Mouse (Mus musculus) ES-Bruce4 (cell line): Measurements from ENCODE around the gene Arhgef10l. TPM values are rescaled to one million over a fixed set of nuclear protein-coding genes. Genes with fewer than 3 reads are reported as not detected.

Experiments
- H3K27ac ChIP-seq: 2 replicates; pipeline ENCODE4 v1.5.1; 2012; ENCODE audit warnings: low read length, inconsistent platforms; ENCODE audit not compliant: insufficient read depth
- H3K27me3 ChIP-seq: 2 replicates; pipeline ENCODE4 v1.6.1; 2012; ENCODE audit warnings: mild to moderate bottlenecking, low read length, inconsistent platforms; ENCODE audit not compliant: control insufficient read depth, poor library complexity, insufficient read depth, severe bottlenecking
- H3K36me3 ChIP-seq: 2 replicates; pipeline ENCODE4 v1.6.1; 2012; ENCODE audit warnings: inconsistent platforms, mild to moderate bottlenecking, low read length, moderate library complexity; ENCODE audit not compliant: control insufficient read depth, poor library complexity, insufficient read depth, severe bottlenecking
- H3K4me1 ChIP-seq: one replicate; pipeline ENCODE4 v1.8.1; 2011; ENCODE audit warnings: low read length; ENCODE audit not compliant: control insufficient read depth, insufficient read depth
- H3K4me3 ChIP-seq: 2 replicates; pipeline ENCODE4 v1.5.1; 2011; ENCODE audit warnings: low read depth, mild to moderate bottlenecking, low read length
- H3K9ac ChIP-seq: 2 replicates; pipeline ENCODE4 v1.6.1; 2012; ENCODE audit warnings: low read depth, mild to moderate bottlenecking, inconsistent platforms; ENCODE audit not compliant: poor library complexity, severe bottlenecking
- H3K9me3 ChIP-seq: replicated peaks from 2 replicates; pipeline ENCODE4 v1.6.1; 2012; ENCODE audit warnings: mild to moderate bottlenecking, low read length, inconsistent platforms; ENCODE audit not compliant: control insufficient read depth, poor library complexity, insufficient read depth, severe bottlenecking
- CTCF ChIP-seq: IDR thresholded peaks from one replicate; pipeline ENCODE4 v1.8.1; 2011; ENCODE audit warnings: low read depth, low read length
- EP300 ChIP-seq: IDR thresholded peaks from 2 replicates; pipeline ENCODE4 v1.6.1; 2011; ENCODE audit warnings: low read depth, low read length; ENCODE audit not compliant: insufficient read depth
- POLR2A ChIP-seq: IDR thresholded peaks from one replicate; pipeline ENCODE4 v1.8.1; 2011; ENCODE audit warnings: low read length; ENCODE audit not compliant: insufficient read depth
- polyA plus RNA-seq: library from polyadenylated mRNA; stranded (reverse); fragments of >200 nt; gene quantifications from 2 replicates; pipeline ENCODE4 v1.2.4, GENCODE M21; 2011; ENCODE audit warnings: low read depth; ENCODE audit not compliant: missing spikeins, insufficient read depth, insufficient read length

Gene Arhgef10l
- polyA plus RNA-seq, 1 experiment, result 7.7 TPM

DNA sequence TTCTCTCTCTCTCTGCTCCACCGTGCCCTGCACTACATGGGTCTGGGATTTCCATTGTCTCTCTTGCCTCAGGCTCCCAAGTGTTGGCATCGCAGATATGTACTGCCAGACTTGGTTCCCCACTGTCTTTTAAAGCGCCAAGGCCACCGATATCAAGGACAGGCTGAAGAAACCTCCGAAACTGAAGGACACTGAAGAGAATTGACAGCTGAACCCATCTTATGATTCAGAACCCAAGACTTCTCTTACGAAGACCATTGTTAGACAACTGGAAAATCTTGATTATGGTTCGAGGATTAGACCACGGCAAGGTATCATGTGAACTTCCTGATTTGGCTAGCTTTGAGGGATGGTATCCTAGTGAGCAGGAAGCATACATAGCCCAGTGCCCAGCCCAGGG is 11.0 kb downstream of the Arhgef10l start:
- Histone ChIP-seq H3K9me3 (no peaks in the 10 kb centered on the region), H3K4me1 (no peaks in the 10 kb centered on the region), H3K9ac (no peak overlapping the region), H3K27ac (no peak overlapping the region), H3K27me3 (no peaks in the 10 kb centered on the region), H3K4me3 (no peak overlapping the region), H3K36me3 (no peaks in the 10 kb centered on the region)
- TF ChIP-seq EP300 (no peak), CTCF (no peak), POLR2A (no peak)

- no peak for TF ChIP-seq POLR2A
- no peak for TF ChIP-seq EP300
- TF ChIP-seq CTCF, result no peak
Observed at GRCm38 (mm10) chr4:140653835-140654583, 11.8 kb downstream of the Arhgef10l start.

DNA sequence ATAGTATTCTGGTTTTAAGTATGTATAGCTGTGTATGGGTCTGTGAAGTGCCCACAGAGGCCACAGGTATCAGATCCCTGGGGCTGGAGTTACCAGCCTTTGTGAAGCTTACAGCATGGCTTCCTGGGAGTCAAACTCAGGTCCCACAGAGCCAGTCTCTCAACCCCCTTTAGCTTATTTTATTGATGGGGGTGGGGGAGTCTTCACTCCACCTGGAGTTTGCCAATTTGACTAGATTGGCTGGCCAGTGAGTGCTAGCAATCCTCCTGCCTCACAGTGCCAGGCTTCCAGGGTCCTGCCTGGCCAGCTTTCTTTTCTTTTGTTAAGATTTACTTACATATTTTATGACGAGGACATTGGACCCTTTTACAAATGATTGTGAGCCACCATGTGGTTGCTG is 16.1 kb downstream of the Arhgef10l start:
- no peak for TF ChIP-seq EP300
- H3K27ac ChIP-seq, result no peak overlapping the region
- H3K9ac ChIP-seq, result no peak overlapping the region
- H3K9me3 ChIP-seq, result no peaks in the 10 kb centered on the region
- no peaks in the 10 kb centered on the region for H3K36me3 ChIP-seq
- no peak overlapping the region for H3K4me3 ChIP-seq
- H3K27me3 ChIP-seq, result no peaks in the 10 kb centered on the region
- H3K4me1 ChIP-seq, result no peaks in the 10 kb centered on the region

More at GRCm38 (mm10) chr4:140653835-140654583, 11.8 kb downstream of the Arhgef10l start:
- H3K36me3 ChIP-seq, result no peaks in the 10 kb centered on the region
- H3K27ac ChIP-seq, result no peak overlapping the region
- no peaks in the 10 kb centered on the region for H3K9me3 ChIP-seq
- no peaks in the 10 kb centered on the region for H3K27me3 ChIP-seq
- no peaks in the 10 kb centered on the region for H3K4me1 ChIP-seq
- H3K4me3 ChIP-seq, result no peak overlapping the region
- no peak overlapping the region for H3K9ac ChIP-seq

- Histone ChIP-seq H3K4me3 (no peak overlapping the region), H3K9me3 (no peaks in the 10 kb centered on the region), H3K36me3 (no peaks in the 10 kb centered on the region), H3K27me3 (no peaks in the 10 kb centered on the region), H3K4me1 (no peaks in the 10 kb centered on the region), H3K9ac (0 out of 2 replicates have a peak overlapping the region, but pooled peaks have one; percentile 84), H3K27ac (no peak overlapping the region)
- TF ChIP-seq POLR2A, result no peak
- no peak for TF ChIP-seq EP300
- no peak for TF ChIP-seq CTCF
Observed at GRCm38 (mm10) chr4:140649207-140649591, 16.6 kb downstream of the Arhgef10l start.

- Histone ChIP-seq H3K36me3 (no peaks in the 10 kb centered on the region), H3K4me3 (peak overlapping the region; percentile 64), H3K9me3 (no peaks in the 10 kb centered on the region), H3K9ac (peak overlapping the region; percentile 84), H3K27ac (no peak overlapping the region), H3K4me1 (no peaks in the 10 kb centered on the region), H3K27me3 (no peaks in the 10 kb centered on the region)
- TF ChIP-seq POLR2A (no peak), EP300 (no peak), CTCF (no peak)
Observed at GRCm38 (mm10) chr4:140648443-140649206, 17.2 kb downstream of the Arhgef10l start.

DNA sequence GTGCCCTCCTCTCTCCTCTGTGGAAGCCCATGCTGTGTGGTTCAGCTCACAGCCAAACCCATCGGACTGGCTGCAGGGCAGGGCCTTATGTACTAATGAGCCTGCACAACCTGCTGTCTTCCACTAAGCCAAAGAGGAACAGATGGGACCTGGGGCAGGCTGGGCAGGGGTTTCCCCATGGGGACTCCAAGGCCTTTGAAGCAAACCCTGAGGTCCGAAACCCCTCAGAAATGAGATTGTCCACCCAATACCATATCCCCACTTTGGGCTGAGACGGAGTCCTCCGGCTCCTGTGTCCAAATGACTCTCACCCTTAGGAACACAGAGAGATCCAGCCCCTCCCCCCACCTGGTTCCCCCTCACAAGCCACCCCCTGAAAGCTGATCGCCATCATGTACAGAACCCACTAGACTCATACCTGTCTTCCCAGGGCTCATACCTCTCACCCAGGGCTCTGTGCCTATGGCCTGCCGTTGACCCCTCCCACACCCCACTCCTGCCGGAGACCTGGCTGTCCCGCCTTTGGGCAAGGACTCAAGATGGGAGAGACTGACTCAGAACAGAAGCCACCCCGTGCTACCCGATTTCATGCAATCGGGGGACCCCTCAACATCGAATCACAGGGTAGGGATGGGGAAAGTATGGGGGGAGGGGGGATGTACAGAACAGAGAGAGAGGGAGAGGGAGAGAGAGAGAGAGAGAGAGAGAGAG is 17.9 kb downstream of the Arhgef10l start:
- Histone ChIP-seq H3K4me3 (peak overlapping the region; percentile 64), H3K4me1 (no peaks in the 10 kb centered on the region)

More for the DNA sequence above, 17.9 kb downstream of the Arhgef10l start:
- Histone ChIP-seq H3K27me3 (no peaks in the 10 kb centered on the region), H3K9me3 (no peaks in the 10 kb centered on the region), H3K36me3 (no peaks in the 10 kb centered on the region), H3K27ac (no peak overlapping the region), H3K9ac (peak overlapping the region; percentile 84)
- TF ChIP-seq EP300 (no peak), POLR2A (no peak), CTCF (no peak)
